In the genomic region with DNA sequence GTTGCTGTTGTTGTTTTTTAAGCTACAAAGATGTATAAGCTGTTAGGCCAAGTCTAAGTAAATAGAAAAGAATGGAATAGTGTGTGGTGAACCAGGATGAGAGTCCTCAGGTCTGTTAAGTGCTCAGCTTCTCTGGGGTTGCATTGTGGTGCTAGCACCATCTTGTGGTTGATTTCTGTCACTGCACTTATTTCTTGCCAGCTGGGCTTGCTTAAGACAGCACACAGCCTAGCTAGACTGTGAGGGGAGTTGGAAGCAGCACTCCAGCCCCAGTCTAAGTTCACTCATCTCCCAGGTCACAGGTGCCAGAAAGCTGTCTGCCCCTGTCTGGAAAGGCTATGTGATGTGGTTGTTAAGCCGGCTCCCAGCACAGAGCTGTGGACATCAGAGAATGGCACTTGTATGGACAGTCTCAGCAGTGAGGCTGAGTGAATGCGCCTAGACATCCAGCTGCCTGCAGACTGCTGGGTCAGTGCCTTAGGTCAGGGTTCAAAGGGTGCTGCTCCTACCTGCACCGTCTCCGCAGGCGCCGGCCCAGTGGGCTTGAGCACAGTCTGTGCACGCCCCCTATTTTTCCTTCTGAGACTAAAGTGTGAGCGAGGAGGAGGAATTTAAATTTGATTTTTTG, we compare ENCODE assay signal across 8 mouse cellular contexts. TPM values are rescaled to one million over a fixed set of nuclear protein-coding genes. Genes with fewer than 3 reads are reported as not detected.
DNase-seq lines count a peak whose midpoint lies in the region; ATAC-seq and TF ChIP-seq lines count a peak whose summit lies in the region.

No protein-coding gene starts in this region.

- no peaks in the 10 kb centered on the region for H3K9me3 ChIP-seq in intestine, embryonic 16.5 days (ENCODE audit: control insufficient read depth, low read length)
- H3K9me3 ChIP-seq in midbrain, embryonic 10.5 days (replicated peaks), result no peaks in the 10 kb centered on the region

- no peak overlapping the region for H3K9ac ChIP-seq in intestine, embryonic 16.5 days (ENCODE audit: low read depth, low read length)

- 93% methylated on average over 8 of the region's 8 CpGs for WGBS in intestine, embryonic 16.5 days
- WGBS in midbrain, embryonic 10.5 days, result 95% methylated on average over 8 of the region's 8 CpGs
- WGBS in small intestine, adult 2 months, result 95% methylated on average over 8 of the region's 8 CpGs

- H3K4me2 ChIP-seq in intestine, embryonic 16.5 days (ENCODE audit: low read depth, low read length), result no peak overlapping the region

- H3K27me3 ChIP-seq in intestine, embryonic 16.5 days (replicated peaks; ENCODE audit: control insufficient read depth, insufficient read depth, low read length), result no peaks in the 10 kb centered on the region
- no peaks in the 10 kb centered on the region for H3K27me3 ChIP-seq in midbrain, embryonic 10.5 days (ENCODE audit: low read depth, poor library complexity, severe bottlenecking)
- H3K27me3 ChIP-seq in small intestine, adult 2 months (ENCODE audit: control insufficient read depth, insufficient read depth, low read length), result no peaks in the 10 kb centered on the region

- H3K4me3 ChIP-seq in intestine, embryonic 16.5 days (ENCODE audit: low read length), result no peak overlapping the region
- no peak overlapping the region for H3K4me3 ChIP-seq in midbrain, embryonic 10.5 days
- H3K4me3 ChIP-seq in small intestine, adult 2 months (ENCODE audit: low read depth, low read length), result no peak overlapping the region

- no peak overlapping the region for H3K27ac ChIP-seq in intestine, embryonic 16.5 days (ENCODE audit: low read length)
- no peak overlapping the region for H3K27ac ChIP-seq in midbrain, embryonic 10.5 days (replicated peaks)
- H3K27ac ChIP-seq in small intestine, adult 2 months (ENCODE audit: insufficient read depth, low read depth, low read length), result no peak overlapping the region

- ATAC-seq in intestine, embryonic 16.5 days, result peak; percentile 75; the same call in 1 of the 2 replicates

- peak; percentile 76 for DNase-seq in right cerebral cortex, adult 18-20 months
- no peak for DNase-seq in right cerebral cortex, postnatal 14 days
- peak; percentile 71 for DNase-seq in embryo, embryonic 11.5 days (ENCODE audit: low read depth, low spot score)
- DNase-seq in gastrocnemius, postnatal 36 days, result peak; percentile 30
- peak; percentile 79 to 89 for DNase-seq in left cerebral cortex, postnatal 25 days (ENCODE audit: low spot score in 2 of 2)
- peak; percentile 62 for DNase-seq in midbrain, embryonic 10.5 days (ENCODE audit: low spot score)

- intact Hi-C loops in gastrocnemius, postnatal 36 days (cut with DNase I), result loop anchor here (10.0 kb wide), 1 partner anchor 922 kb away; no protein-coding TSS in a partner anchor
- intact Hi-C loops in left cerebral cortex, postnatal 25 days (cut with DNase I), result loop anchor here (5.0 to 10.0 kb wide), 2 partner anchors 800 to 962 kb away; no protein-coding TSS in a partner anchor

- peaks cover 3% of the 10 kb centered on the region; the same call in 1 of the 2 replicates for H3K4me1 ChIP-seq in intestine, embryonic 16.5 days (ENCODE audit: control insufficient read depth, insufficient read depth, low read length)
- 0 out of 2 replicates have a peak, but pooled peaks cover 7% of the 10 kb centered on the region for H3K4me1 ChIP-seq in midbrain, embryonic 10.5 days
- no peaks in the 10 kb centered on the region for H3K4me1 ChIP-seq in small intestine, adult 2 months (ENCODE audit: control insufficient read depth, insufficient read depth, insufficient read length, low read length)

- TF ChIP-seq CTCF in small intestine, adult 2 months (IDR thresholded peaks at IDR 0.05; ENCODE audit: extremely low read depth, insufficient read length, insufficient replicate concordance, low read depth, low read length), result peak; percentile 64; the same call in 1 of the 2 replicates

- H3K36me3 ChIP-seq in intestine, embryonic 16.5 days (ENCODE audit: control insufficient read depth, insufficient read depth, low read length), result peaks cover 2% of the 10 kb centered on the region; the same call in 1 of the 2 replicates
- H3K36me3 ChIP-seq in midbrain, embryonic 10.5 days, result peaks cover 37% of the 10 kb centered on the region
- H3K36me3 ChIP-seq in small intestine, adult 2 months (ENCODE audit: control insufficient read depth, insufficient read depth, low read length), result peaks cover 27% of the 10 kb centered on the region

- no peak for TF ChIP-seq POLR2A in small intestine, adult 2 months (IDR thresholded peaks at IDR 0.05; ENCODE audit: low read depth, low read length)

RNA-seq across cellular contexts. Expression of a gene that starts 16.7 kb away (rescaled TPM):
- total RNA-seq in gastrocnemius, postnatal 36 days (2021), result 10 to 100 TPM; 16.3 to 16.7 TPM
- polyA plus RNA-seq in intestine, embryonic 16.5 days (2015; fragmentation: Nextera tagmentation; extraction: Ambion mirVana), result 24.4 and 27.4 TPM in 2 replicates
- 10 to 100 TPM; 61.6 to 63.4 TPM for total RNA-seq in left cerebral cortex, postnatal 25 days (2021)
- 32.7 and 33.0 TPM in 2 replicates for polyA plus RNA-seq in midbrain, embryonic 10.5 days (2016; fragmentation: Nextera tagmentation; extraction: Ambion mirVana)
- polyA plus RNA-seq in small intestine, adult 2 months (2012; rRNA removed), result 3.6 and 8.1 TPM in 2 replicates

RNA-seq across cellular contexts. Expression of a gene that starts 16.9 kb away (rescaled TPM):
- total RNA-seq in gastrocnemius, postnatal 36 days (2021), result 10 to 100 TPM; 17.2 to 17.3 TPM
- polyA plus RNA-seq in intestine, embryonic 16.5 days (2015; fragmentation: Nextera tagmentation; extraction: Ambion mirVana), result 92.7 and 101 TPM in 2 replicates
- 10 to 100 TPM; 28.4 to 30.7 TPM for total RNA-seq in left cerebral cortex, postnatal 25 days (2021)
- polyA plus RNA-seq in midbrain, embryonic 10.5 days (2016; fragmentation: Nextera tagmentation; extraction: Ambion mirVana), result 127 and 133 TPM in 2 replicates
- 2.6 and 3.6 TPM in 2 replicates for polyA plus RNA-seq in small intestine, adult 2 months (2012; rRNA removed)

Comparison
In these comparisons a context has a peak if more than half of its experiments do, and no peak if none do; other contexts are left out.
1. RNA of a gene that starts 16.9 kb away (polyA plus RNA-seq): 127 to 133 TPM in midbrain, embryonic 10.5 days and 92.7 to 101 TPM in intestine, embryonic 16.5 days; 2.6 to 3.6 TPM in small intestine, adult 2 months; every median in the first group is over 10 times any median in the second.